Mouse (Mus musculus) layer of hippocampus, adult 18-20 months (tissue): ENCODE measurements around the gene Rp9. TPM values are rescaled to one million over a fixed set of nuclear protein-coding genes. Genes with fewer than 3 reads are reported as not detected.
A peak's percentile ranks its signal among the peaks of the same experiment; 100 is the strongest.
"Not testable (repeated sequence)": the region's sequence is repeated elsewhere in the genome, so short reads cannot be mapped to it uniquely, and the experiment has no call there.

ENCODE experiments used
- DNase-seq, 2 experiments: peaks; one replicate each; pipeline ENCODE4 v3.0.0; 2022; ENCODE audit warnings: low spot score in 2 of 2
- total RNA-seq, 2 experiments: library from RNA; stranded (reverse); gene quantifications; 2 replicates each; pipeline ENCODE4 v1.2.3; 2021

Gene Rp9
- total RNA-seq, 2 experiments from 2014 or later = 29.1 to 30.5 TPM

DNA sequence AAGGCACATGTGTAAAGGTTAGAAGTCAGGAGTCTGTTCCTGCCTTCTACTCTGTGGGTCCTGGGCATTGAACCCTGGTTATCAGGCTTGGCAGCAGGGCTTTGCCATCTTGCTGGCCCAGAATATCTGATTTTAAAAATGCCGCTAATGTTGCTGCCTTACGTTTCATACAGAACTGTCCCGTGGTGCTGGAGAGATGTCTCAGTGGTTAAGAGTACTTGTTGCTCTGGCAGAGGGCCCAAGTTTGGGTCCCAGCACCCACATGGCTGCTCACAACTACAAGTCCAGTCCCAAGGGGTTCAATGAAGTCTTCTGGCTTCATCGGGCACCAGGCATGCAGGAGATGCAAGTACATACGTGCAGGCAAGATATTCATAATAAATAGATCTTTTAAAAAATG is 3.3 kb downstream of the Rp9 start:
- DNase-seq = no peak

DNA sequence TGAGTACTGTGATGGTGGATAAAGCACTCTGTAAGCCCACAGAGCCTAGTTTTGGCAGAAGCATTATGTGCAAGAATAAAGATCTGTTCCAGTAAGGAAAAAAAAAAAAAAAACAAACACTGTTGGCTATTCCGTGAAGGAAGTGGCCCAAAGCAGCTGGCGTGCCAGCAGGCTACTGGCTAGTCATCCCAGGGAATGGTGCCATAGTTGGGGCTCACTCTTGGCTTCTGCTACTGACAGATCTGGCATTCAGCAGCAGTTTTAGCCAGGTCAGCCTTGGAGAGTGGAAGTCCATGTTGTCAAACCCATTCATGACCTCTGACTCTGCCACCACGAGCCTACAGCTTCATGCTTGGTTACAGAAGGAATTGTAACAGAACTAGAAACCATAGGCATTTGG is 7.6 kb downstream of the Rp9 start:
- peak; percentile 25 to 57 for DNase-seq

DNA sequence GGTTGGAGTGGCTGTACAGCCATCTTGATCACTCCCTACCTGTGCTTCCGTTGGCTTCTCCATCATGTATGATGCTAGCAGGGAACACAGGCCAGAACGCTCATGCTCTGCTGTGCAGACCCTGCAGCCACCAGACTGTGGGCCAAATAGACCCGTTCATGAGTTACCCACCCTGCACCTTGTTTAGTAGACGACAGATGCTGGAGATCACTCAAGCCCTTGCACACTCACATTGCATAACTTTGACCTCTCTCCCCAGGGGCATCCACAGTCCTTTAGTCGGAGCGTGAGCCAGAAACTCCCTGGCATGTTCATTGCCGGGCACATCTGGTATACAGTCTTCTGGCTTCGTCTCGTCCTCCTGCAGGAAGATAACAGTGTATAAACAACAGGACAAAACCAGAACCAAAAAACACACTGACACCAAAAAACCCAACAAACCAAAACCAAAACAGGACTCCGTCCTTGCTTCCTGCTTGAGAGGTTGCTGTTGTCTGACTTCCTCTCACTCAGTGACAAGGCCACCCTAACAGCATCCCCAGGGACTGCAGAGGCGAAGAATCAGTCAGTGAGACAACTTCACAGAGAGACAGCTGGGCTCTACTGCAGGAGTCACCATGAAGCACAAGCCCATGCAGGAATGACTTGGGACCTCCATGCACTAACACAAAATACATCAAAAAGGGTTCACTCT is 12.3 kb downstream of the Rp9 start:
- DNase-seq = no peak

DNA sequence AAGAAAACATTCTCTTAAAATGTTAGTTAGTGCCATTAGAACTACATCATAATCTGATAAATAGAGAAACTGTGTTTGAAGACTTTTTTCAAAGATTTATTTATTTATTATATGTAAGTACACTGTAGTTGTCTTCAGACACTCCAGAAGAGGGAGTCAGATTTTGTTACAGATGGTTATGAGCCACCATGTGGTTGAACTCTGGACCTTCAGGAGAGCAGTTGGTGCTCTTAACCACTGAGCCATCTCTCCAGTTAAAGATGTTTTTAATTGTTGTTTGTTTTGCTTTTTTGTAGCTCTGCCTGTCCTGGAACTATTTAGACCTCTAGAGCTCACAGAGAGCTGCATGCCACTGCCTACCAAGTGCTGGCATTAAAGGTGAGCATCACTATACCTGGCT is 14.5 kb downstream of the Rp9 start:
- no peak for DNase-seq

DNA sequence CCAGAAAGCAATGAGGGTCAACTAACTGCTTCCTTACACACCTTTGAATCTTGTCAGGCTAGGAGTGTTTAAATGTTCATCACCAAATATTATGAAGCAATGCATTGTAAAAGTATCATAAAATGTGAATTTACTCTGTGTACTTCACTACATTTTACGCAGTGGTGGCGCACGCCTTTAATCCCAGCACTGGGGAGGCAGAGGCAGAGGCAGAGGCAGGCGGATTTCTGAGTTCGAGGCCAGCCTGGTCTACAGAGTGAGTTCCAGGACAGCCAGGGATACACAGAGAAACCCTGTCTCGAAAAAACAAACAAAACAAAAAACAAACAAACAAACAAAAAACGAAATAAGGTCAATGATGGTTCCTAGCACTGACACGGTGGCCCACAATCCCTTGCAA is 15.6 kb downstream of the Rp9 start, which contains the start of gene Gm17545:
Gene Gm17545 (plus strand): TSS at position 301 of the 400 bp plus-strand sequence.
- not testable (repeated sequence) for DNase-seq

DNA sequence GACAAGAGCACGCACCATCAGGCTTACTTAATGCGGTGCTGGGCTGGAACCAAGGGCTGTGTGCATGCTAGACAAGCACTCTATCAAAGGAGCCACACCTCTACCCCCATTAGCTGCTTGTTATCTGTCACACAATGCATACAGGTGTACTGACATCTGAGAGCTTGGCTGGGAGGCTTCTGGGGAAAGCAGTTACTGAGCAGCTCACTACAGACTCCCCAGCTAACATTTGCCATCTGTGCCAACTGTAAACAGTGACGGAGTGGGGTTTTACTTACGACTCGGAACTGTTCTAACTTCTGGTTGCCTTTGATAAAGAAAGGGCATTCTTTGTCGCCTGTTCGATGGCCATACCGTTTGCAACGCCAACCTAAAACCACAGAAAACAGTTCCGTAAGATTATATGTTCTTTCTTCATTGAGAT is 16.0 kb downstream of the Rp9 start:
- DNase-seq = peak in 1 of 2 experiments; percentile 15

DNA sequence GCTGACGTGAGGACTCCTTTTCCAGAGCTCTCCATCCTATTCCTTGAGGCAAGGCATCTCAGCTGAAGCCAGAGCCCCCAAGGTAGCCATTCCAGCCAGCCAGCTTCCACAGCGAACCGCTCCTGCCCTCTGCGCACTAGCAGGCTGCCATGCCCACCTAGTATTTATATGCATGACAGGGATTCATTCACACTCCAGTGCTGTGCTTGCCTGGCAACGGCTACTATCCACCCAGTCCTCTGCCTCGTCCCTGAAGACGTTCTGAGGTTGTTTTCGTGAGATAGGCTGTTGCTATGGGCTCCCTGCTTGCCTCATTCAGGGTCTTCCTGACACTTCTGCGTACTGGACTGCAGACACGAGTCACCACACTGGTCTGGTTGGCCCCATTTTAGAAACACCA is 16.8 kb downstream of the Rp9 start:
- DNase-seq = no peak

DNA sequence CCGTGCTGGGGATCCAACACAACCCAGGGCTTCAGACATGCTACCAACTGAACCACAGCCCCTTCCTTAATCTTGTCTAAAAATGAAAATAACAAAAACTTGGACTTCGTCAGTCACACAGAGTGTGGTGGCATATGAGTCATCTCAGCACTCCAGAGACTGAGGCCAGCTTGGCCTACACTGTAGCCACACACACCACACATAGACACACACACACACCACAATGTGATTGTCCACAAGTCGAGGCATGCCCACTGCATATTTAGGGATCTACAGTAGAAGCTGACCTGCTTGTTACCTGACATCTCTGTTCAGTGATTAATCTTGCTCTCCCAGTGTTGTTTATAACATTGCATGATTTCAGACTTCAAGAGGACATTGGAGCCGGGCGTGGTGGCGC is 20.3 kb downstream of the Rp9 start:
- no peak for DNase-seq

DNA sequence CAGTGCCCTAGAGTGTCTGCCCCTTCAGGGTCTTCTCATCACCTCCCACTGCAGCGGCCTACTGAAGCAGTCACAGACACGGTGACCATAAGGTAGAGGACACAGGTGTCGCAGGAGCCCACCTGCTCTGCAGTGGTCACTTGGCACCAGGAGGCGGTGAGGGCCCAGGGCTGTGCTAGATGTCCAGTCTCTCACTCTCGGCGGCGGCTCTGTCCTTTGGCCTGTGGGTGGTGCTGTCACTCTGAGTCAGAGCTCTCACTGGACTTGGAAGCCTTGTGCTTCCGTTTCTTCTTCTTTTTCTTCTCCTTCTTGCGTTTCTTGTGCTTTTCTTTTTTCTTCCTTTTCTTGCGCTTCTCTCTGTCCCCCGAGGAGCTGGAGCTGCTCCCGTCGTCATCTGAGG is 21.1 kb downstream of the Rp9 start:
- no peak for DNase-seq

DNA sequence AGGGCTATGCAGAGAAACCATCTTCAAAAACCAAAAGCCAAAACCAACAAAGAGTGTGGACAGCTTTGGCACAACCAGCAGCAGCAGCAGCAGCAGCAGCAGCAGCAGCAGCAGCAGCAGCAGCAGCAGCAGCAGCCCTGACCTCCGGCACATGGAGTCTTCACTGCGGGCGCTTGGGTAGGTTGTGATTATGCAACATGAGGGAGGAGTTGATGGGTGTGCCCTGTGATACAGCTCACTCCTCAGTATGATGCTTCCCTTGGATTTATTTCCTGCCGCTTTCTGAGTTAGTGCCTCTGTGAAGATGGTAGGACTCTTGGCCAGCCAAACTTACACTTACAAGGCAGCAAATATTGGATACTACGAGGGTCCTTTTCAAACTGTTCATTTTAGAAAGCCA is 22.3 kb downstream of the Rp9 start:
- no peak for DNase-seq

DNA sequence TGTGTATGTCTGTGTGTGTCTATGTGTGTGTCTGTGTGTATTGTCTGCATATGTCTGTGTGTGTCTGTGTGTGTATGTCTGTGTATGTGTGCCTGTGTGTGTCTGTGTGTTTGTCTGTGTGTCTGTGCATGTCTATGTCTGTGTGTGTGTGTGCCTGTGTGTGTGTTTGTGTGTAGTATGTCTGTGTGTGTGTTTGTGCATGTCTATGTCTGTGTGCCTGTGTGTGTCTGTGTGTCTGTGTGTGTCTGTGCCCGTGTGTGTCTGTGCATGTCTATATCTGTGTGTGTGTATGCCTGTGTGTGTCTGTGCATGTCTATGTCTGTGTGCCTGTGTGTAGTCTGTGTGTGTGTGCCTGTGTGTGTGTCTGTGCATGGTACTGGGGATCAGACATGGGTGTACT is 24.4 kb downstream of the Rp9 start:
- no peak for DNase-seq

DNA sequence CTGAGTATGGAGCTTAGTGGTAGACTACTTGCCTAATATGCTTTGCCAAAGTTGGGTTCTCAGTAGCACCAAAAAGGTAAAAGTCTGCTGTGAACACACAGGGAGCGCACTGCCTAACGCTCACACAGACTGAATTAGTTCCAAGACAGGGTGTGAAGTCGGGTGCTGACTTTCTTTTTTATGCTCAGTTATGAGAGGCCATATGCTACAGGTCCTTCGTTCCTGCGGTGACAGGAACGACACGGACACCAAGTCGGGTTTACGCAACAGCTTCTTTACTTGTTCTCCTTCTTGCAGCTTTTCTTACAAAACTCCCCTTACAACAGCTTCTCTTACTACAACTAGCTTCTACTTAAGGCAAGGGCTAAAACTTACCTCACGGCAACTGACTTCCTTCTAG is 26.4 kb downstream of the Rp9 start:
- no peak for DNase-seq

DNA sequence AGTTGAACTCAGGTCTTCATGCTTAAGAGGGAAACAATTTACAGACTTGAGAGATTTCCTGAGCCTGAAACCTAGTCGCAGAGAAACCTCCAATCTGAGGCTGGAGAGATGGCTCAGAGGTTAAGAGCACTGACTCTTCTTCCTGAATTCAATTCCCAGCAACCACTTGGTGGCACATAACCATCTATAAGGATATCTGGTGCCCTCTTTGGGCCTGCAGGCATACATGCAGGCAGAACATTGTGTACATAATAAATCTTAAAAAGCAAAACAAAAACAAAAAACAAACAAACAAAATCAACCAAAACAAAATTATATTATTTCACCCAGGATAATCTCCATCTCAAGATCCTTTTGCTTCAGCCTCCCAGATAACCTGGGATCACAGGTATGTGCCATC is 30.7 kb downstream of the Rp9 start:
- no peak for DNase-seq

DNA sequence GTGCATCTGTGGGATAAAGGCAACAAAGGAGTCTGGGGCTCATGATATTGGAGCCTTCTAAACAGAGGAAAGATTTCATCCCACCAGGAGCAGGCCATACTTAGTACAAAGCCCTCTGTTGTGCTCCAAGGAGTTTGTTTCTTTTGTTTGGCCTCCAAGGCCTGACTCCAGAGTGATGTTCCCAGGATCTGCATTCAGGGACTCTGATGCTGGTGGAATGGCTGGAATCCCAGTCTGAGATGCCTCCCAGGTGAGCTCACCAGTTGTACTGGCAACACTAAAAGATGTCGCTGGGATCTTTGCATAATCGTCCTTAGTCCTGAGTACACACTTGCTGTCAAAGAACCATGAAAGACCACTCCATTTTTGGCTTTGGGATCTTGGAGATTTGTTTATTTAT is 35.4 kb downstream of the Rp9 start:
- DNase-seq = no peak

DNA sequence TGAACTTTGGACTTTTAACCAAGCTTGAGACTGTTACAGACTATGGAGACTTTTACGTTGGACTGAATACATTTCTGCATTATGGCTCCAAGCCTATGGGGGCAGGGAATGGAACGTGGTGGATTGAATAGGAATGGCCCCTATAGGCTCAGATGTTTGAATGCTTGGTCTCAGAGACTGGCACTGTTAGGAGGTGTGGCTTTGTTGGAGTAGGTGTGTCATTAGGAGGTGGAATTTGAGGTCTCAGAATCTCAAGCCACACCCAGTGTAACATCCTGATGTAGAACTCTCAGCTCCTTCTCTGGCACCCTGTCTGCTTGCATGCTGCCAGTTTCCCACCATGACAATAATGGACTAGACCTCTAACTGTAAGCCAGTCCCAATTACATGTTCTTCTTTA is 36.3 kb downstream of the Rp9 start:
- no peak for DNase-seq

DNA sequence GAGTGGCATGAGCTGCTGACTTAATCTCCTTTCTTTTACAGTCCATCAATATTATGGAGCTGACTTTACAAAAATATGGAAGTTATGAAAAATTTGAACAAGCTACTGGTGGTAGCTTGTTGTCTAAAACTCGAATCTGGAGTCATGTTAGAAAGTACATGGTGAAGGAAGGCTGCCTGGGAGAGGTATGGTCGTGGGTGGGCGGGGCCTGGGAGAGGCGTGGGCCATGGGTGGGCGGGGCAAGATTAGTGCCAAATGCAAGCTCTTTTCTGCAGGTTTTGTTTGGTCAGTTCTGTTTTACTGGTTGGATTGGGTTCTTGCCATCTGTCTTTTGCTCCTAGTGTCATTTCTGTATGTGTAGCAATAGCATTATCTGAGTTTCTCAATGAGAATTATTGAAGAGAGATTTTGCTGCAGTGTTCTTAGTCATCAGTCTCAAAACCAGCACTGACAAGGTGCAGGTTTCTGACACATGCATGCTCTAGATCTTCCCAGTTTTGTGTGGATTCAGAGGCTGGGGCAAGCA is 39.2 kb downstream of the Rp9 start:
- DNase-seq = no peak

DNA sequence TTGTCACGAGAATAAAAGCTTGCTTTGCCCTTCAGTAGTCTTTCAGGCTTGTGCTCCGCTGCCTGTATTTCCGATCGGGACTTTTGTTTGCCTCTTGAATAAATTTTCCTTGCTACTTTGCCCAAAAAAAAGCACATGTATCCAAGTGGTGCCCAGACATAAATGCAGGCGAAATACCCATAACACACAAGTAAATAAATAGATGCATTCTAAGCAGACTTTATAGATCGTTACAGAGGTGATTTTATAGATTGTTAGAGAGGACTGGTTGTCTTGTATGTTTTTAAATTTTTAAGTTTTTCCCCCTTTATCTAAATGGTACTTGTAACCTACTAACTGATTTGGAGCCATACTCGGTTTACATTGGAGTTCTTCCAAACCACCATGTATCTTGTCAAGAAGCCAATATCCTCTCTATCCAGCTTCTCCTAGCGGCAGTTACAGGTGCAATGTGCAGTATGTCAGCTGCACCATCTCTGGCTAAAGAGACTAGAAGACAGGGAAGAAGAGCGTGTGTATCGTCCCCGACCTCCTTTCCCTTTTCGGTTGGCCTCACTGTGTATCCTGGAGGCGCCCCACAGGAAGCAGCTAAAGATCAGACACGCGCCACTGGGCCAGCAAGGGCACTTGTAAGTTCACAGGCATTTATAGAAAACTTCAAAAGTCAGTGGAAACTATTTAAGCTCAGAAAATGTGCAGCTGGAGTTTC is 39.9 kb downstream of the Rp9 start:
- DNase-seq = no peak

DNA sequence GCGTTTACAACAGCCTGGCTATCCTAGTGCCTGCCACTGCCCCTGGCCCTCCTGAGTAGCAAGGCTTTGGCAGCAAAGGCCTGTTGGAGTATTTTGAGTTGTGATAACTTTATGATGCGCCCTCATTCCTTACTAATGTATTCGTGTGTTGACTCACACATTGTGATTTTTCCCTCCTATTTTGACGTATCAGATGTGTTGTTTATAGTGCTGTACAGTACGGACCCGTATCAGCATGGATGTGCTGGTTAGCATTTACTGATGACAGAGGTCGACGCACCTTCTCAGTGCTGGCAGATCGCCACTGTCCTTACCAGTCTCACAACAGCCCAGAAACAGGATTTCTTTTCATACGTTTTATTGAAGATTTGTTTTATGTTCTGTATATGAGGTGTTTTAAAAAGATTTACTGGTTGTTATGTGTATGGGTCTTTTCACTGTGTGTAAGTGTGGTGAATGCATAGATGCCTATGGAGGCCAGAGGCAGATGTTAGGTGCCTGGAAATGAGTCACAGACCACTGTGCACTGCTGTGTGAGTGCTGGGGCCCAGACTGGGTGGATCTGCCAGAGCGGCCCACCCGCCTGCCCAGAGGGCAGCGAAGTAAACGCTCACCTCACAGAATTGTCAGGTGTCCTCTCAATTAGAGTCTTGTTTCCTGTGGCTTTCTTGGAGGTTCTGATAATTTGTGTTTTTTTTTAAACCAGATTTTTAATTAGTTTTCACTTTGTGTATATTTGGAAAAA is 40.7 kb downstream of the Rp9 start:
- no peak for DNase-seq

DNA sequence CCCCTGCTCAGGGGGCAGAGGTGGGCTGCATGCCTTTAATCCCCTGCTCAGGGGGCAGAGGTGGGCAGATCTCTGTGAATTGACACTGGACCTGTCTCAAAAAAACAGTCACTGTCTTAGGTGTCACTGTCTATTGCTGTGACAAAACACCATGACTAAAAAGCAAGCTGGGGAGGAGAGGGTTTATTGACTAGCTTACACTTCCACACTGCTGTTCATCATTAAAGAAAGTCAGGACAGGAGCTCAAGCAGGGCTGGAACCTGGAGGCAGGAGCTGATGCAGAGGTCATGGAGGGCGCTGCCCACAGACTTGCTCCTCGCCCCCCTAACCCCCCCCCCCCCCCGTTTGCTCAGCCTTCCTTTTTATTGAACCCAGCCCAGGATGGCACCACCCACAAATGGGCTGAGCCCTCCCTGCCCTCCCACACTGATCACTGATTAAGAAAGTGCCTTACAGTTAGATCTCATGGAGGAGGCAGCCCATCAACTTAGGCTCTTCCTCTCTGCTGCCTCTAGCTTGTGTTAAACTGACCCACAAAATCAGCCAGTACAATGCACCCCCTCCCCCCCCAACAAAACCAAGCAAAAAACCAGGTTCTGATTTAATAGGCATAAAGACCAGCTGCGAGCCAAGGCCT is 41.4 kb downstream of the Rp9 start:
- DNase-seq = no peak

DNA sequence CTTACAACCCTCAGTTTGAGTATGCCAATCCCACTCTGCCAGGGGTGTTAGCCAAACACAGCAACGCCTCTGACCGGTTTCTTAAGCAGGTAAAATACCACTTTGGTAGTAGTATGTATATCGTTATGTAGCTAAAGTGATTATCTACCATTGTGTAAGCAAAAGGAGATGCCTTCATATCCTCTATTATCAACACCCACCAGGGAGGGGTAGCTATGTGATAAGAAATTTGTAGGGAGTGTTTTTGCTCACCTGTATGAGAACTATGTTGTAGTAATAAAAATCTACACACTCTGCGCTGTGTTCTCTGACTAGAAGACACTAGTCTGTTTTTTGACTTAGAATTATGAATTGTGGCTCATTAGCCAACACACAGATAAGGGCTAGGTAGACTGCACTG is 44.8 kb downstream of the Rp9 start:
- no peak for DNase-seq

DNA sequence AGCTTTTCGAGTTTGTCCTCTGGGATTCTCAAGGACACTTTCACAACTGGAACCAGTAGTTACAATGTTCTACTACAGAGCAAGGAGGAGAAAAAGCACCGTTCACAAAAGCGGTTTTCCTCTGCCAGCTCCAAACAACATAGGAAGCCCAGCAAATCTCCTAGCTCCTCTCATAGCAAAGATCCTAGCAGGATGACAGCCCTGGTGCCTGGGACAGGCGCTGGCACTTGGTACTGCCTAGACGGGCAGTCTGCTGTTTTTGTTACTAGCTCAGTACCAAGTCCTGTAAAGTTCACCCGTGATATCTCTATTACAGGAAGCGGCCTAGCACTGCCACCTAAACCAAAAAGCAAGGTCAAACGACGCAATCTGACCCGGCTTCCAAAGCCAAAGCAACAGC is 45.3 kb downstream of the Rp9 start:
- no peak for DNase-seq

DNA sequence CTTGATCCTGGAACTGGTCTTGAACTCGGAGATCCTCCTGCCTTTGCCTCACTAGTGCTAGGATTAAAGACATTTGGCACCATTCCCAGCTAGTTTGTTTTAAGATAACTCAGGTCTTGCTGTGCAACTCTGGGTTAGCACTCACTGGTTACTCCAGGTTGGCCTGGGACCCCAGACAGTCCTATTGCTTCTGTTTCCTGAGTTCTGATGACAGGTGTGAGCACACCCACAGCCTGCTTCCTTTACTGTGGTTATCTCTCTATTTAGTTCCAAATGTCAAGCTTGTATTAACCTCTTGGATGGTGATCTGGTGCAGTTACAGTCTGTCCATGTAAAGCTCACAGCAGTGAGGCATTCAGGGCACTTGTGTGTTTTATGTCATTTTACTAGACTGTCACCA is 46.0 kb downstream of the Rp9 start:
- no peak for DNase-seq
